ENCODE assay signal across 8 mouse cellular contexts in the genomic region with DNA sequence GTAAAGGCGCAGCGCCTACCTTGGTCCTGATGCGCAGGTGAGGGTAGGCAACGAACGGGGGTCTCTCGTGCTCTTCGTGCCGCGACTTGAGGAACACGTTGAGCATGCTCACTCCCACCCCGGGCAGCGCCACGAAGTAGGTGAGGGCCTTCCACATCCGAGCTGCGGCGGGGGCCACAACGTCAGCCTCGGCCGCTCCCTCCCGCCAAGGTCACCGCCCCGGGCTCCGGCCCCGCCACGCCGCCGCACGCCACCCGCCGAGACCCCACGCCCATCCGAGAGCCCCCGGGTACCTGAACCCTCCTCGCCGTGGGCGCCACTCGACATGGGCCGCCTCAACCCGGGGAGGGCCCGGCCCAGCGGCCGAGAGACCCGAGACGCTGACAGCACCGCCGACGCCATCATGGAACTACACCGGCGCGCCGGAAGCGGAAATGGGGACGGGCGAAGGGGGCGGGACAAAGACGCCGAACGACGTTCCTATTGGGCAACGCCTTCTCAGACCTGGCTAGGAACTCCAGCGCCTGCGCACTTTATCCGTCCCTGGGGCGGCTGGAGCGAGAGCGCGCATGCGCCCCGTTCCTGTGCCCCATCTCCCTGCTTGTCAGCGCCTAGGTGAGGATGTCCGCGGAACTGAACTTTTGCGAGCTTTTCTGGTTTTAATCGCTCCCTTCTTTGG. TPM values are rescaled to one million over a fixed set of nuclear protein-coding genes. Genes with fewer than 3 reads are reported as not detected.
DNase-seq lines count a peak whose midpoint lies in the region; ATAC-seq lines count a peak whose summit lies in the region.

Gene Cox6a1, minus strand, starts transcription at position 436 of the 679 bp plus-strand sequence.

- DNase-seq in adrenal gland, adult (ENCODE audit: inconsistent age in 2 of 2, low spot score in 1 of 2): peak; percentile 99
- DNase-seq in embryo, embryonic 10.5 days (ENCODE audit: low spot score): peak; percentile 100
- peak; percentile 98 for DNase-seq in gastrocnemius, postnatal 14 days
- peak; percentile 97 to 98 for DNase-seq in left cerebral cortex, postnatal 10 days (ENCODE audit: extremely low spot score in 1 of 2, low spot score in 2 of 2)
- peak; percentile 98 for DNase-seq in right cerebral cortex, postnatal 25 days
- DNase-seq in urinary bladder, postnatal 4 days (ENCODE audit: low spot score in 2 of 2): peak; percentile 98

- intact Hi-C loops in gastrocnemius, postnatal 14 days (cut with DNase I; ENCODE audit: low total_unique reads): loop anchor here (5.0 kb wide), 1 partner anchor 46 kb away; the partner anchor contains the start of gene Dynll1
- intact Hi-C loops in left cerebral cortex, postnatal 10 days (cut with DNase I): loop anchor here (5.0 kb wide), 1 partner anchor 46 kb away; the partner anchor contains the start of gene Dynll1

- ATAC-seq in inflammation-experienced regulatory T-cells, adult 6 months: peak; percentile 93
- peak; percentile 87 for ATAC-seq in megakaryocyte-erythroid progenitor cell, adult 5-6 weeks (replicated peaks; ENCODE audit: low FRiP score, low TSS enrichment, poor library complexity, severe bottlenecking)

RNA-seq across cellular contexts. Expression of gene Cox6a1, which starts in this region (rescaled TPM):
- total RNA-seq in gastrocnemius, postnatal 14 days (2021): 100 to 1,000 TPM; 105 to 114 TPM
- polyA plus RNA-seq in inflammation-experienced regulatory T-cells, adult 6 months (2017; shearing (Covaris generic)): 100 to 1,000 TPM; 550 to 644 (median 560) TPM
- 100 to 1,000 TPM; 685 to 725 TPM for total RNA-seq in left cerebral cortex, postnatal 10 days (2021)
- total RNA-seq in megakaryocyte-erythroid progenitor cell, adult 5-6 weeks (2014; fragmentation: Nextera tagmentation): 744 and 848 TPM in 2 replicates
- total RNA-seq in megakaryocyte-erythroid progenitor cell, adult 5-6 weeks (2017): 84.8 and 115 TPM in 2 replicates

Comparison
In these comparisons a context has a peak if more than half of its experiments do, and no peak if none do; other contexts are left out.
1. Peak in every context shown above with its lines: DNase-seq and ATAC-seq.